In the genomic region with DNA sequence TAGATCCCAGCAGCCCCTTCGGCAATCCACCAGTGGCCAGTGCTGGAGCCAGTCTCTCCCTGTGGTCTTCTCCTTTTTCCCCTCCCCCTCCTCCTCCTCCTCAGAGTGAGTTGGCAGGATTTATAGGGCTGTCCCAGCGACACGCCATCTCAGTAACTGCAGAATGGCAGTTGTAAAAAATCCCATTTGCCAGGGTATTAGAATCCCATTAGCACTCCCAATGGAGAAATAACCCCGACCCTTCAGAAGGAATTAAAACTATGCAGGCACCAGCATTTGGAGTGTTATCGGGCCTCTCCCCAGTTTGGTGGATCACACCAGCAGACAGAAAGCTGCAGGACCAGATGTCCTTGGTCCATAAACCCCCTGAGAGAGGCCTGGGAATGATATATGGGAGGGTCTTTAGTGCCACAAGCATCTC, we compare ENCODE assay signal across 19 mouse cellular contexts.
DNase-seq lines count a peak whose midpoint lies in the region; ATAC-seq and TF ChIP-seq lines count a peak whose summit lies in the region.
"Had no signal": no experiment of that assay in that cellular context is flagged by ENCODE, and none has a peak within 500 bp of the region (broad histone marks: within the 10 kb centered on the region; RNA-seq: fewer than 3 reads in every experiment).

No protein-coding gene starts in this region.

- DNase-seq in hindbrain, postnatal 0 days (ENCODE audit: low spot score), result peak; percentile 31
- DNase-seq in hindbrain, embryonic 14.5 days (ENCODE audit: low spot score), result no peak
- DNase-seq in embryo, embryonic 11.5 days (ENCODE audit: low read depth, low spot score), result peak; percentile 34
- DNase-seq in limb, embryonic 11.5 days (ENCODE audit: low spot score), result peak; percentile 56
- DNase-seq in testis, postnatal 10 days (ENCODE audit: low spot score), result no peak
- no peak for DNase-seq in layer of hippocampus, adult 9-11 months
- DNase-seq: adrenal gland, postnatal 25 days; cerebellum, adult 2 months; heart, postnatal 4 days; lung, adult 18-20 months; right cerebral cortex, postnatal 25 days; thymus, postnatal 25 days had no signal

- no peak overlapping the region for H3K4me2 ChIP-seq in hindbrain, postnatal 0 days (ENCODE audit: low read depth, low read length)
- H3K4me2 ChIP-seq in hindbrain, embryonic 14.5 days (replicated peaks), result no peak overlapping the region
- no peak overlapping the region for H3K4me2 ChIP-seq in limb, embryonic 11.5 days (ENCODE audit: low read depth, severe bottlenecking)
- no peak overlapping the region for H3K4me2 ChIP-seq in neural tube, embryonic 14.5 days (ENCODE audit: low read depth, low read length)
- H3K4me2 ChIP-seq: heart, embryonic 13.5 days; kidney, embryonic 15.5 days had no signal

- no peak overlapping the region for H3K27ac ChIP-seq in hindbrain, postnatal 0 days
- no peak overlapping the region for H3K27ac ChIP-seq in hindbrain, embryonic 14.5 days
- no peak overlapping the region for H3K27ac ChIP-seq in limb, embryonic 11.5 days (replicated peaks; ENCODE audit: low read depth, low read length)
- peak overlapping the region; percentile 61; the same call in 1 of the 2 replicates for H3K27ac ChIP-seq in neural tube, embryonic 14.5 days (ENCODE audit: low read depth, low read length)
- H3K27ac ChIP-seq: heart, embryonic 13.5 days; kidney, embryonic 15.5 days had no signal

- no peak for TF ChIP-seq CTCF in hindbrain, postnatal 0 days (IDR thresholded peaks at IDR 0.05; ENCODE audit: low read depth)

- H3K4me3 ChIP-seq in hindbrain, postnatal 0 days (ENCODE audit: low read length), result no peak overlapping the region
- H3K4me3 ChIP-seq in hindbrain, embryonic 14.5 days (replicated peaks; ENCODE audit: low read length), result no peak overlapping the region
- H3K4me3 ChIP-seq in limb, embryonic 11.5 days (ENCODE audit: low read depth, low read length), result no peak overlapping the region
- H3K4me3 ChIP-seq in neural tube, embryonic 14.5 days (ENCODE audit: low read depth, low read length), result no peak overlapping the region
- H3K4me3 ChIP-seq: heart, embryonic 13.5 days; kidney, embryonic 15.5 days; myocyte had no signal

- 37% methylated on average over 5 of the region's 5 CpGs for WGBS in hindbrain, postnatal 0 days
- 39% methylated on average over 5 of the region's 5 CpGs for WGBS in hindbrain, embryonic 14.5 days
- WGBS in limb, embryonic 11.5 days, result 6% methylated on average over 5 of the region's 5 CpGs
- 2% methylated on average over 5 of the region's 5 CpGs for WGBS in neural tube, embryonic 14.5 days

- peaks cover 14% of the 10 kb centered on the region; the same call in 1 of the 2 replicates for H3K4me1 ChIP-seq in hindbrain, postnatal 0 days (ENCODE audit: insufficient read depth, low read length)
- peaks cover 12% of the 10 kb centered on the region for H3K4me1 ChIP-seq in hindbrain, embryonic 14.5 days (replicated peaks; ENCODE audit: control insufficient read depth, insufficient read depth, low read length)
- H3K4me1 ChIP-seq in limb, embryonic 11.5 days (ENCODE audit: control insufficient read depth, insufficient read depth, low read length), result no peaks in the 10 kb centered on the region; the same call in 1 of the 2 replicates
- peaks cover 7% of the 10 kb centered on the region; the same call in 1 of the 2 replicates for H3K4me1 ChIP-seq in neural tube, embryonic 14.5 days (ENCODE audit: control insufficient read depth, insufficient read depth, low read length)
- H3K4me1 ChIP-seq: heart, embryonic 13.5 days; kidney, embryonic 15.5 days had no signal

- no peaks in the 10 kb centered on the region for H3K9me3 ChIP-seq in hindbrain, postnatal 0 days (ENCODE audit: low read length)
- no peaks in the 10 kb centered on the region for H3K9me3 ChIP-seq in hindbrain, embryonic 14.5 days (ENCODE audit: control insufficient read depth, low read length)
- H3K9me3 ChIP-seq in limb, embryonic 11.5 days (ENCODE audit: control insufficient read depth, low read length), result no peaks in the 10 kb centered on the region
- no peaks in the 10 kb centered on the region for H3K9me3 ChIP-seq in neural tube, embryonic 14.5 days (ENCODE audit: control insufficient read depth, low read length)
- H3K9me3 ChIP-seq: heart, embryonic 13.5 days; kidney, embryonic 15.5 days had no signal

- no peaks in the 10 kb centered on the region for H3K36me3 ChIP-seq in hindbrain, postnatal 0 days (ENCODE audit: insufficient read depth, low read length)
- no peaks in the 10 kb centered on the region for H3K36me3 ChIP-seq in hindbrain, embryonic 14.5 days (replicated peaks; ENCODE audit: control insufficient read depth, insufficient read depth)
- H3K36me3 ChIP-seq in limb, embryonic 11.5 days (ENCODE audit: control insufficient read depth, insufficient read depth, low read length), result no peaks in the 10 kb centered on the region
- H3K36me3 ChIP-seq in neural tube, embryonic 14.5 days (ENCODE audit: control insufficient read depth, insufficient read depth, low read length), result no peaks in the 10 kb centered on the region
- H3K36me3 ChIP-seq: heart, embryonic 13.5 days; kidney, embryonic 15.5 days had no signal

- no peaks in the 10 kb centered on the region for H3K27me3 ChIP-seq in hindbrain, postnatal 0 days (ENCODE audit: insufficient read depth, low read length)
- H3K27me3 ChIP-seq in hindbrain, embryonic 14.5 days (ENCODE audit: control insufficient read depth, insufficient read depth, low read length), result no peaks in the 10 kb centered on the region
- H3K27me3 ChIP-seq in limb, embryonic 11.5 days (ENCODE audit: control insufficient read depth, insufficient read depth, low read length), result no peaks in the 10 kb centered on the region
- no peaks in the 10 kb centered on the region for H3K27me3 ChIP-seq in neural tube, embryonic 14.5 days (ENCODE audit: control insufficient read depth, insufficient read depth, low read length)
- H3K27me3 ChIP-seq: heart, embryonic 13.5 days; kidney, embryonic 15.5 days had no signal

- ATAC-seq in hindbrain, postnatal 0 days, result no peak
- ATAC-seq in hindbrain, embryonic 14.5 days (ENCODE audit: low FRiP score), result no peak
- peak; percentile 79 for ATAC-seq in limb, embryonic 11.5 days (ENCODE audit: insufficient number of reproducible peaks, low FRiP score, low TSS enrichment, low read depth)
- ATAC-seq in neural tube, embryonic 14.5 days (ENCODE audit: low read depth), result peak; percentile 85
- ATAC-seq: activated CD4-positive, CD25-positive, alpha-beta regulatory T cell, adult 4 months; forebrain, embryonic 16.5 days; Patski had no signal

- no peak overlapping the region for H3K9ac ChIP-seq in hindbrain, postnatal 0 days (replicated peaks; ENCODE audit: low read length)
- no peak overlapping the region for H3K9ac ChIP-seq in hindbrain, embryonic 14.5 days
- no peak overlapping the region for H3K9ac ChIP-seq in limb, embryonic 11.5 days (ENCODE audit: low read length)
- no peak overlapping the region for H3K9ac ChIP-seq in neural tube, embryonic 14.5 days (replicated peaks; ENCODE audit: low read depth, low read length)
- H3K9ac ChIP-seq: heart, embryonic 13.5 days; kidney, embryonic 15.5 days had no signal

Comparison
In these comparisons a context has a peak if more than half of its experiments do, and no peak if none do; other contexts are left out.
1. DNase-seq: peak in hindbrain, postnatal 0 days (single experiment), embryo, embryonic 11.5 days (single experiment) and limb, embryonic 11.5 days (single experiment); none in hindbrain, embryonic 14.5 days (single experiment), testis, postnatal 10 days (single experiment) and layer of hippocampus, adult 9-11 months (single experiment).
2. ATAC-seq: peak in limb, embryonic 11.5 days (single experiment) and neural tube, embryonic 14.5 days (single experiment); none in hindbrain, postnatal 0 days (single experiment) and hindbrain, embryonic 14.5 days (single experiment).